Mouse (Mus musculus) cerebellum, adult 8-10 months (tissue): Measurements from ENCODE around the gene Specc1.
"Not testable (repeated sequence)": the region's sequence is repeated elsewhere in the genome, so short reads cannot be mapped to it uniquely, and the experiment has no call there.

ENCODE experiments used
- DNase-seq: peaks from one replicate; pipeline ENCODE4 v3.0.0; 2022

Specc1 gene

GRCm38 (mm10) chr11:61956572-61957295 is at the start of gene Specc1:
Specc1 (plus strand) TSS chr11:61956763.
- DNase-seq: peak; percentile 98

- DNase-seq: no peak
These were observed 48.2 kb upstream of the Specc1 start for GRCm38 (mm10) chr11:61908315-61908714.

- DNase-seq: no peak
These were observed 36.9 kb upstream of the Specc1 start for GRCm38 (mm10) chr11:61919702-61920101.

- DNase-seq: no peak
These were observed 33.3 kb upstream of the Specc1 start for GRCm38 (mm10) chr11:61923309-61923708.

GRCm38 (mm10) chr11:61929323-61930097 is 27.1 kb upstream of the Specc1 start:
- DNase-seq: no peak

GRCm38 (mm10) chr11:61930098-61930517 is 26.5 kb upstream of the Specc1 start, which contains the start of gene Akap10:
Akap10 (minus strand) TSS chr11:61930252.
- peak; percentile 92 for DNase-seq

- no peak for DNase-seq
These were observed 25.6 kb upstream of the Specc1 start for GRCm38 (mm10) chr11:61930640-61931586.

GRCm38 (mm10) chr11:61937761-61938160 is 18.8 kb upstream of the Specc1 start:
- no peak for DNase-seq

GRCm38 (mm10) chr11:61942903-61943302 is 13.7 kb upstream of the Specc1 start:
- no peak for DNase-seq

- no peak for DNase-seq
These were observed 12.1 kb upstream of the Specc1 start for GRCm38 (mm10) chr11:61944417-61944816.

- no peak for DNase-seq
These were observed 10.0 kb upstream of the Specc1 start for GRCm38 (mm10) chr11:61946608-61947007.

- peak; percentile 73 for DNase-seq
These were observed 7.2 kb upstream of the Specc1 start for GRCm38 (mm10) chr11:61949315-61949714.

- DNase-seq: peak; percentile 91
These were observed 5.9 kb upstream of the Specc1 start for GRCm38 (mm10) chr11:61950632-61951031.

GRCm38 (mm10) chr11:61955136-61955535 is 1.4 kb upstream of the Specc1 start:
- no peak for DNase-seq

- no peak for DNase-seq
These were observed 612 bp upstream of the Specc1 start for GRCm38 (mm10) chr11:61955951-61956350.

- peak; percentile 61 for DNase-seq
These were observed 792 bp downstream of the Specc1 start for GRCm38 (mm10) chr11:61957296-61957813.

- not testable (repeated sequence) for DNase-seq
These were observed 2.1 kb downstream of the Specc1 start for GRCm38 (mm10) chr11:61958706-61959105.

GRCm38 (mm10) chr11:61960096-61960495 is 3.5 kb downstream of the Specc1 start:
- no peak for DNase-seq

GRCm38 (mm10) chr11:61962684-61963083 is 6.1 kb downstream of the Specc1 start:
- DNase-seq: no peak

GRCm38 (mm10) chr11:61963193-61963592 is 6.6 kb downstream of the Specc1 start:
- no peak for DNase-seq

GRCm38 (mm10) chr11:61964611-61965010 is 8.0 kb downstream of the Specc1 start:
- no peak for DNase-seq

- DNase-seq: no peak
These were observed 10.5 kb downstream of the Specc1 start for GRCm38 (mm10) chr11:61967034-61967433.

- DNase-seq: no peak
These were observed 12.3 kb downstream of the Specc1 start for GRCm38 (mm10) chr11:61968875-61969274.
